Mouse (Mus musculus): ENCODE measurements around the gene Nup93.

The Nup93 gene

DNA sequence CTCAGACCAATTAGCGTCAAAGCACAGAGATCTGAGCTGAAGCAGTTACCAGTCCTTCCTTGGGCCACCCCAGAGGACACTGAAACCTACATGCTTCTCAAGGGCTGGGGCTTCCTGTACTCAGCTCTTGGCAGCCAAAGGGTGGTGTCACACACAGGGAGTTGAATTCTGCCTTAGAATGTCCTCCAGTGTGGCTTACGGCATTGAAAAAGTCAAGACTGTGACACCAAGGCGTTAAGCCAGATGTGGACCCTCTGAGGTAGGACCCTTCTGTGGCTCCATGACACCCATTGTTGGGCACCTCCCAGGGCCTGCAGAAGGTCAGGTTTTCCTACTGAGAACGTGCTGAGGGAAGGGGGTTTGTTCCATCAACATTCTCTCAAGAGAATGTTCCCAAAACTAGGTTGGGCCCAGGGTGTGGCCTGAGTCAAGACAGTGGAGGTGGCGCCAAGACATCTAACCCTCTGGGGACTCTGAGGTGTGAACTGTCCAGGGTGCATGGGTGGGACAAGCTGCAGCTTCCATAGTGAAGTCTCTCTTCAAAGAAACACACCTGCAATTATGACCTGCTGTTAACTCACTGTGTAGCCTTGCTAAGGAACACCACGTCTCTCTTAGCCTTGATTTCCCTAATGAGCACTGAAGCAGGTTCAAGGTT lies 147.5 kb downstream of the Nup93 start:
- no peak for DNase-seq (ENCODE audit: low read depth, low spot score)

DNA sequence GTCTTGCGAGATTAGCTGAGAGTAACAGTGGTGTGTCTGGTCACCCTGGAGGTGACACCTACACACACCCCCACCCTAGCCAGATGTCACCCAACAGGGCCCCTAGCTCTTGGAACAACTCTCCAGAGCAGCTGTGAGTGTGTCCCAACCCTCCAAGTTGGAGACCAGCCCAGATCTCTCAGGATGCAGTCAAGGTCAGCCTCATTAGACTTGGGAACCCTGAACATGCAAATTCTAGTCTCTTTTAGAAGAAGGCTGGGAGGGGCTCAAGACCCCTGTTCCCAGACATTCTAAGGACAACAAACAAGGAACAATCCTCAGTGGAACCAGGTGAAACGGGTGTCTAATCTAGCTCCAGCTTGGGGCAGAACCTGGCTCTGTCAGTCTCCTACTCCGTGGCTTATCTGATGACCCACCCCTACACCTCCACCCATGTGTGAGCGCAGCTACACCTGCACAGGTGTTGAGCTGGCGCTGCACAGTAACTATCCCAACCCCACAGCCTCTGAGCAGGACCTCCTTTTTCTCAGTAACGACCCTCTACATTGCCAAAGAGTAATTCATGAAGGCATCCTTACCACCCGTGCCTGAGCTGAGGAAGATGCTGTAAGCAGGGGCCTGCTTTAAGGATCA lies 148.4 kb downstream of the Nup93 start:
- DNase-seq (ENCODE audit: low read depth, low spot score): no peak

DNA sequence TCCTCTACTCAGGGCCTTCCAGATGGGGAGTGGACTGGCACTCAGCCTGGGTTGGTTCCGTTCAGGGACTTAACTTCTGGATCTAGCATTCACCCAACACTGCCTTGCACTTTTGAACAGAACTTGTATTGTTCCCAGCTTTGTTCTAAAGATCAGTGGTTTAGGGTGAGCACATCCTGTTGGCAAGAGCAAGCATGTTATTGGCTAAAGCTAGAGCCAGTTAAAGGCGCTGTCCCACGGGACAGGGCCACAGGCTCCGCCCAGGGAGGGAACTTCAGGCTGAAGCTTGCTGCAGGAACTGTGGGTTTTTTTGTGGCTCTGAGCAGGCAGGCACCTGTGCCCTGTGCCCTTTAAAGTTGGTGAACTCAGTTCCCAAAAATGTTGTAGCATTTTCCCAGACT lies 148.9 kb downstream of the Nup93 start:
- peak; percentile 27 for DNase-seq (ENCODE audit: low read depth, low spot score)

DNA sequence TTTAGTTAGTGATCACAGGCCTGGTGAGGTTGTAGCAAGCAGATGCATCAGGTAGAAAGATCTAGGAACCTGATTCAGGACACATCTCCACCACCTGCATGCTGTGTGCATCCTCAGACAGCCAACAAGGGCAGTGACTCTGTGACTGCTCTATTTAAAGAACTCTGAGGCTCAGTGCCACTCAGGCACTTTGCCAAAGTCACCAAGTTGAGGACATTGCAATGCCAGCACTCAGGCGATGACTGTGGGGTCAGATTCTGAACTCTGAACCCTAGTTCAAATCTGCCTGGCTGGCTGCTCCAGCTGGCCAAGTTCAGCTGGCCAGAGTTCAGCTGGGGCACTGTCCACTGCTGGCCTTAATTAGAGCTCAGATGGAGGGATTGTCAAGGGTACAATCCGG lies 149.5 kb downstream of the Nup93 start:
- DNase-seq (ENCODE audit: low read depth, low spot score): no peak

DNA sequence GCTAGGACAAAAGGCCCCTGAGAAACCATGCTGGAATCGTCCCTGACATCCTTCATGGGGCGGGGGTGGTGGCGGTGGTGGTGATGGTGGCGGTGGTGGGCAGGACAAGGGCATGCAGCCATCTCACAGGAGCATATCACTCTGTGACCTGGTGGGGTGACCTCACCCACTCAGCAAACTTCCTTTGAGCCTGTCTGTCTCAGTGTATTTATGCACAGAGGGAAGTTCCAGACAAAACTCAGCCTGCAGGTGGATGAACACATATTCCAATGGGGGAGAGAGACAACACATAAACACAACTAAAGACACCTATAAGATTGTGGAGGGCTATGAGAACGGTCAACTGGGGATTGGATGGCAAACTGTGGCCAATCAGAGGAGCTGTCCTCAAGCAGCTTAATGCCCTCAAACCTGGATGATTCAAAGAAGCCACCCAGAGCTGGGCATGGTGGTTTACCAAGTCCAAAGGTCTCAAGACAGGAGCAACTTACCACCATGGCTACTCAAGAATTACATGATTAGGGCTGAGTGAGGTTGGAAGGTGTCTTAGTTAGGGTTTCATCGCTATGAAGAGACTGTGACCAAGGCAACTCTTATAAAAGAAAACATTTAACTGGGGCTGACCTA lies 150.4 kb downstream of the Nup93 start:
- DNase-seq (ENCODE audit: low read depth, low spot score): no peak

DNA sequence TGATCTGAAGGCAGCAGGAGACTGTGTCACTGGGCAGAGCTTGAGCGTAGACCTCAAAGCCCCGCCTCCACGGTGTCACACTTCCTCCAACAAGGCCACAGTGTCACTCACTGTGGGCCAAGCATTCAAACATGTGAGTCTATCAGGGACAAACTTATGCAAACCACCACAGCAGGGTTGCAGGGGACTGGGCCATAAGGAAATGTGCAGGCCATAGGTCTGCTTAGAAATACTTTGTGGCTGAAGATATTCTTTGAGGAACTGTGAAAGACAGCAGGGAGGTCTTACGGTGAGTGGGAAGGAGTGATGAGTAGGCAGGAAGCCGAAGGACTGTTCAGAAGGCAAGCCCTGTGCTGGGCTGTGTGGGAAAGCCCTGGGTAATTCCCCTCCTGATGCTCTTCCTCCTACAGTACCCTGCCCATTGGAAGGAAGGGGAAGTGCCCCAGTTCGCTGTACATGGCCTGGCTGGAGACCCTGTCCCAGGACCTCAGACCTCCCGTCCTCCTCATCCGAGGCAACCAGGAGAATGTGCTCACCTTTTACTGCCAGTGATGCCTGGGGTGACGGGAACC lies 151.1 kb downstream of the Nup93 start:
- DNase-seq (ENCODE audit: low read depth, low spot score): no peak
